Mouse (Mus musculus): ENCODE measurements around the gene Osbpl8.

Osbpl8 gene

GRCm38 (mm10) chr10:111155065-111155464 is 9.5 kb upstream of the Osbpl8 start:
- DNase-seq (ENCODE audit: low spot score), result no peak

DNA sequence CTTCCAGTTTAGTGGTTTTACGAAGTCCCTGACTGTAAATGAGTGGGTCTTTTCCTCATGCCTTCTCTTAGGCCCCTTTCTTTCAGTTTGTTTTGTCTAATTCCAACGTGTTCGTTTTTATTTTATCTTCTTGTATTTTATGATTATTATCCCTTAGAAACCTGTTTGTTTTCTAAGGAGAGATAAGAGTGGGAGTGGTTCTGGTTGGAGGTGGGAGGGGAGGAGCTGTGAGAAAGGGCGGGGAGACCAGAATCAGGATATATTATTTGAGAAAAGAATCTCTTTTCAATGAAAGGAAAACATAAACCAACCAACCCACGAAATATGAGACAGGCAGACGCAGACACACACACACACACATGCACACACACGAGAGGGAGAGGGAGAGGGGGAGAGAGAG is 9.0 kb upstream of the Osbpl8 start:
- DNase-seq (ENCODE audit: low spot score), result no peak

DNA sequence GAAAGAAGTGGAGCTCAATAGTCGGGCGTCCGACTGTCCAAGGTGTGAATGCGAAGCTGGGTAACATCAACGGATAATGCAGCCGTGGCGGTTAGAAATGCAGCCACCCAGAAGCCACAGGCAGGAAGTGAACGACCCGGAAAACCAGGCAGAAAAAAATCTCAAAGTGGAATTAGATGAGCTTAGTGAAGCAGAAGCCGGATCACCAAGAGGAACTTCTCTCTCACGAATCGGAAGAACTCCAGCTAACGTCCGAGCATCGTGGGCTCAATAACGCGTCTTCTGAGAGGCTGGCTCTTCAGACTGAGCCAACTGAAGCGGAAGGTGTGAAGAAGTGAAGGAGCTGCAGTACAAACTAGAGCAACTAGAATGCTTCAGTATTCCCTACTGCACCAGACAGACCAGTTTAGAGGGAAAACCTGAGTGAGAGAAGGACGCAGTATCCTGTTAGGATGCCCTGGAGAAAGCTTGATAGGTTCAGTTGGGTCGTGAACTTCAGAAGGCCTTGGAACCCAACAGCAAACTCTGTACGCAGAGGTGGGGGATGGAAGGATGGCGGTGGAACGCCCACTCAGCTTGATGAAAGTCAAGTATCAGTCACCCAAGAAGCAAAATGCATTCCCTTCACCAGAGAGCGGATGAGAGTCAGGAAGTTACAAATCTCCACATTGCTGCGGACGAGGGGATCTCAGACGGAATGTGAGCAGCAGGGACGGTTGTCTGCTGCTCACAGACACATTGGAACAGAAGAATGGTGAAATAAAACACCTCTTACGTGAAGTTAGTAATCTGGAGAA is 8.0 kb upstream of the Osbpl8 start:
- DNase-seq (ENCODE audit: low spot score), result no peak

DNA sequence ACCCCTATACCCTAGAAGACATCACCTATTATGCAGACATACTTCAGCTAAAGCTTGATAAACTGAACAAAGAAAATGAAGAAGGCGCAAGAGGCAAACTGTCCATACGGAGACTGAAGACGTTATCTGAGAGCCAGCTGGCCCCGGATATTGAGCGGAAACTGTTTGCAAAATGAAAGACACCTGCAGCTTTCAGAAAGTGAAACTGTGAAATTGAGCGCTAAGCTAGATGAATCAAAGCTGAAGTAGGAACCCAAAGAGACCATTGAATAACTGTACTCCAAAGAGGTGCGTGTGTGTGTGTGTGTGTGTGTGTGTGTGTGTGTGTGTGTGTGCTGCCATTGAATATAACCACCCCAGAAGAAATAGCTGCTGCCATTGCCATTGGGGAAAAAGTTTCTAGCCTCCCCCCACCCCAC is 7.3 kb upstream of the Osbpl8 start:
- DNase-seq (ENCODE audit: low spot score), result no peak

- no peak for DNase-seq (ENCODE audit: low spot score)
These were observed 4.6 kb upstream of the Osbpl8 start for GRCm38 (mm10) chr10:111159789-111160522.

DNA sequence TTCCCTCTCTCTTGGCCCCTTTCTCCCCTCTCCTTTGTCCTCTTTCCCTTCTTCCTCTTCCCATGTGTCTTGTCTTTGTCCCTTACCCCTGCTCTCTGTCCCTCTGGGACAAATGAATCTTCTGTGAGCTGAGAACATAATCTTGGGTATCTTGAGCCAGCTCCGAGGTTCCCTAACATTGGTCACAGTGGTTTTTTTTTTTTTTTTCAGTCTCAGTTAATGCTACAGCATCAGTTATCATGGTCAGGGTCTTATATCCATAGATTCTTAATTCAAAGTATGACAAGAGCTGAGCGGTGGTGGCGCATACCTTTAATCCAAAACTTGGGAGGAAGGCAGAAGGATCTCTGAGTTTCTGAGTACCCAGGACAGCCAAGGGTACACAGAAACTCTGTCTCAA is 4.0 kb upstream of the Osbpl8 start:
- DNase-seq (ENCODE audit: low spot score), result no peak

DNA sequence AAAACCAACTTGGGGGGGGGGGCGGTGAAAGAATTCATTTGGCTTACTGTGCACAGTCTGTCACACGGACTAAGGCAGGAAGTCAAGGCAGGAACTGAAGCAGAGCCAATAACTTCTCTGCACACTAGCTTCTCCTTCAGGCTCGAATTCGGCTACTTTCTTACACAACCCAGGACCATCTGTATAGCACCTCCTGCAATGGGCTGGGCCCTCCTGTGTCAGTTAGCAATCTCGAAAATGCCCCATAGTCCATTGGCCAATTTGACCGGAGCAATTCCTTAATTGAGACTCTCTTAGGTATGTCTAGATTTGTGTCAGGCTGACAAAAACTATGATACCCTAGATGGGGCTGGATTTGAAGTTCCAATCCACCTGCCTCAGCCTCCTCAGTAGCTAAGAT is 3.2 kb upstream of the Osbpl8 start:
- DNase-seq (ENCODE audit: low spot score), result no peak

- no peak for DNase-seq (ENCODE audit: low spot score)
These were observed 1.5 kb upstream of the Osbpl8 start for GRCm38 (mm10) chr10:111163025-111163424.

- no peak for DNase-seq (ENCODE audit: low spot score)
These were observed 831 bp upstream of the Osbpl8 start for GRCm38 (mm10) chr10:111163601-111164240.

GRCm38 (mm10) chr10:111165219-111165981 is 848 bp downstream of the Osbpl8 start:
- DNase-seq (ENCODE audit: low spot score), result no peak

- no peak for DNase-seq (ENCODE audit: low spot score)
These were observed 1.7 kb downstream of the Osbpl8 start for GRCm38 (mm10) chr10:111166057-111166841.

DNA sequence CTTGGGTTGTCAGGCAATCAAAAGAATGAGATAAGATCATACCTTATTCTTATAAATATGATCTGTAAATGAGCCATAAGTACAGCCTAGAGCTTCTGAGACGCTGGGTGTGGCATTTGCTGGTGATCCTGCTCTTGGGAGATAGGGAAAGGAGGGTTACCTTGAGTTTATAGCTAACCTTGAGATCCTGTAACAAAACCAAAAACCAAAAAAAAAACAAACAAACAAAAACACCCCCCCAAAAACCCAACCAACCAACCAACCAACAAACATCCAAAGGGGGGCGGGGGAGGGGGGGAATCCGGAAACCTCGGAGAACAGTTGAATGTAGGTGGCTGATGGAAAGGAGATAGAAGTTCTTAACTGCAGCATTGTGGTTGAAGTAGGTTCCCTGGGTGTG is 2.9 kb downstream of the Osbpl8 start:
- no peak for DNase-seq (ENCODE audit: low spot score)

- no peak for DNase-seq (ENCODE audit: low spot score)
These were observed 3.8 kb downstream of the Osbpl8 start for GRCm38 (mm10) chr10:111168305-111168704.

DNA sequence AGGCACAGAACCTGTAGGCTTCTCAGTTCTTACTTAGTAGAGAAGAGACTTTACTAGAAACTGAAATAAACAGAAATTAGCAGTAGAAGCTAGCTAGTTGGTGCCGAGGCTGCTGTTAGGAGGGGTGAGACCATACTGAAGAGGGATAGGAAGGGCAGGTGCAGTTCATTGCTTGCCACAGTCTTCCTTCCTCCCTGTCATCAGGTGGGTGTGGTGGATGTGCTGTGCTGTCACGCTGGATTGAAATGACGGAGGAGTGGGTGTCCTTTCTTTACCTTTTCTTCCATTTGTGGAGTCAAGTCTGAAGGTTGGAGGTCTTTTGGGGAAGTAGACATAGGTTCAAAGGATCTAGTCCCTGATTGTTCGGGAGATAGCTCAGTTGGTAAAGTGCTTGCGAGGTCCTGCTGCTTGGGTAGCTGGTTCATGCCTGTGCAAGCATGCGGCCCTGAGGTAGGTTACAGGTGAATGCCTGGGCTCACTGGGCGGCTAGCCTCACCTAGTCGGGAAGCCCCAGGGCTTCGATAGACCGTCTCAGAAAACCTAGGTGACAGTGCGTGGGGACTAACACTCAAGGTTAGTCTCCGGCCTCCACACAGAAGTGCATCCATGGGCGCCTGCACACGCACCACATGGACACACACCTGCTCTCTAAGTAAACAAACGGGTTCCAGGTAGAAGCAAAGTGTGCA is 6.8 kb downstream of the Osbpl8 start:
- DNase-seq (ENCODE audit: low spot score), result no peak

- no peak for DNase-seq (ENCODE audit: low spot score)
These were observed 9.2 kb downstream of the Osbpl8 start for GRCm38 (mm10) chr10:111173589-111174247.

DNA sequence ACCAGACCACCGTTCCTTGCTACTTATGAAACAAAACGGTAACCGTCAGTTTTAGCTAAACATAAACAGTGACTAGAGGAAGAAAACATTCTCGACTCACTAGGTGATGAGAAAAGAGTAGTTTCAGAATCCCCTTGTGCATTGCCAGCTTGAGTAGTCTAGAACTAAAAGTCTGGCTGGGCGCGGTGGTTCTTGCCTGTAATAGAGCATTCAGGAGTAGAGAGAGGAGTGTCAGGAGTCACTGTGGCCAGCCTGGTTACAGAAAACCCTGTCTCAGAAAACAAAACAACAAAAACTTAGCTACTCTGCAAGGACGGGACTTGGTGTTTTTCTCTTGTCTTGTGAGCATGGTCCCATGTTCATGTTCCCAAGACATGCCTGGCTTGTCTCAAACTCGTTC is 12.8 kb downstream of the Osbpl8 start:
- no peak for DNase-seq (ENCODE audit: low spot score)

DNA sequence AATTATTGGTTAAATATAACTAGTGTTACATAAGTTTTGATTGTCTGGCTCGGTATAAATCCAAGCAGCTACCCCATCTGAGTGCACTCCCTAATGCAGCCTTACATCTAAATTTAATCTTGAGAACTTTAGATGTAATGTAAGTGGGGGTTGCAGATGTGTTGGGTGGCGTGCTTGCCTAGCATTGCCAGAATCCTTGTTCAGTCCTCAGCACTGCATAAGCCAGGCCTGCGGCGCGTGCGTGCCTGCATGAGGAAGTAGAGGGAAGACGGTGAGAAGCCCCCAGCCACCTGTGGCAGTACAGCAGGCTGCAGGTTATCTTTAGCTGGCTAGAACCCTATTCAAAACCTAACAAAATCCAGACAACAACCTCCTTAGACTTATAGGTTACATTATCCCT is 13.5 kb downstream of the Osbpl8 start:
- peak; percentile 63 for DNase-seq (ENCODE audit: low spot score)

- no peak for DNase-seq (ENCODE audit: low spot score)
These were observed 16.1 kb downstream of the Osbpl8 start for GRCm38 (mm10) chr10:111180633-111181032.

DNA sequence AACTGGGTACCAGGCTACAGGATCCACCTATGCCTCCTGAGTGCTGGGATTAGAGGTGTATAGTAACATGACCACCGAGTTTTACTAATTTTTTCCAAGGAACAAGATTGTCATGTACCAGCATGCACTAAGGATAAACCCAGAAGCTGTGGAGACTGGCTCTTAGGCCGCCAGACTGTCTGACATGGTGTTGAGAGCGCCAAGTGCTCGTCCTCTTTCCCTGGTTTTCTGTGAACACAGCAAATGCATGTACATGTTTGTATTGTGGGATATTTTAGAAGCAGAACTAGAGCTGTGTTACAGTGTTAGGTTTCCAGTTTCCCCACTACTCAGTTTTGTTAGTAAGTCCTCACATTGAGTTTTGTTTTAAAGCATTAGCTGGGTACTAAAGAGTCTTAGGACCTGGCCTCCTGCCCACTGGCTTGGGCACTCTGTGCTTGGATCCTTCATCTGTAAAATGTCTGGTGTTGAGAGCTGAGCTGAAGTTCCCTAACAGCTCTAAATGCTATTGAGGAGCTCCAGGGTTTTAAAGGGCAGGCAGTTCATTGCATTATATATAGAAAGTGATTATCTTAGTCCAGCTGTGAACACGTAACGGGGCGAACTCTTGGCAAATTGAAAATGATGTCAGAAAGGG is 19.2 kb downstream of the Osbpl8 start:
- DNase-seq (ENCODE audit: low spot score), result no peak
